Mouse (Mus musculus) heart, embryonic 15.5 days (tissue): ENCODE measurements around the gene Skiv2l. TPM values are rescaled to one million over a fixed set of nuclear protein-coding genes. Genes with fewer than 3 reads are reported as not detected.
"Not testable (repeated sequence)": the region's sequence is repeated elsewhere in the genome, so short reads cannot be mapped to it uniquely, and the experiment has no call there.

Experiments used
- ATAC-seq: fragments of 200-750 bp; cut with Nextera tagmentation; replicated peaks from 2 replicates; pipeline ENCODE4 v1.8.0; 2017; ENCODE audit warnings: low read depth, moderate TSS enrichment; ENCODE audit not compliant: insufficient number of reproducible peaks, insufficient read depth, low FRiP score
- H3K27ac ChIP-seq: fragments of 300-500 bp; sonication (generic); 2 replicates; pipeline ENCODE4 v1.5.1; 2015; ENCODE audit warnings: mild to moderate bottlenecking, inconsistent platforms
- H3K27me3 ChIP-seq: fragments of 300-500 bp; sonication (generic); 2 replicates; pipeline ENCODE4 v1.6.1; 2015; ENCODE audit warnings: inconsistent platforms
- H3K36me3 ChIP-seq: fragments of 300-500 bp; sonication (generic); 2 replicates; pipeline ENCODE4 v1.6.1; 2015; ENCODE audit warnings: mild to moderate bottlenecking, inconsistent platforms
- H3K4me1 ChIP-seq: fragments of 300-500 bp; sonication (generic); replicated peaks from 2 replicates; pipeline ENCODE4 v1.6.1; 2015; ENCODE audit warnings: inconsistent platforms
- H3K4me2 ChIP-seq: fragments of 300-500 bp; sonication (generic); 2 replicates; pipeline ENCODE4 v1.6.1; 2015; ENCODE audit warnings: inconsistent platforms, mild to moderate bottlenecking, moderate library complexity
- H3K4me3 ChIP-seq: fragments of 300-500 bp; sonication (generic); 2 replicates; pipeline ENCODE4 v1.5.1; 2015; ENCODE audit warnings: mild to moderate bottlenecking, inconsistent platforms
- H3K9ac ChIP-seq: fragments of 300-500 bp; sonication (generic); 2 replicates; pipeline ENCODE4 v1.6.1; 2015; ENCODE audit warnings: mild to moderate bottlenecking, inconsistent platforms
- H3K9me3 ChIP-seq: fragments of 300-500 bp; sonication (generic); replicated peaks from 2 replicates; pipeline ENCODE4 v1.6.1; 2016; ENCODE audit warnings: inconsistent platforms
- WGBS: fragments of 180-500 bp; shearing (Covaris S2); methylation state at CpG from one replicate; pipeline ENCODE4 v1.1.7; 2015; ENCODE audit warnings: mixed read lengths; 5-methylcytosine and 5-hydroxymethylcytosine counted together
- polyA plus RNA-seq: library from polyadenylated mRNA; unstranded; fragments of >200 nt; fragmentation: Nextera tagmentation; extraction: Ambion mirVana; gene quantifications from 2 replicates; pipeline ENCODE4 v1.2.1, GENCODE M21; 2015

Gene Skiv2l
- polyA plus RNA-seq, 1 experiment from 2014 or later: 23.6 TPM

- not testable (repeated sequence) for H3K4me3 ChIP-seq, ATAC-seq, H3K9me3 ChIP-seq, H3K27me3 ChIP-seq, H3K4me2 ChIP-seq, H3K27ac ChIP-seq, H3K9ac ChIP-seq, H3K4me1 ChIP-seq, H3K36me3 ChIP-seq
- WGBS: 80% methylated on average over 5 of the region's 5 CpGs
Measured at GRCm38 (mm10) chr17:34810411-34810810, 39.6 kb downstream of the Skiv2l start.

GRCm38 (mm10) chr17:34808599-34809205, 41.3 kb downstream of the Skiv2l start:
- no peaks in the 10 kb centered on the region for H3K36me3 ChIP-seq
- H3K9ac ChIP-seq: no peak overlapping the region
- no peak overlapping the region for H3K4me3 ChIP-seq
- 76% methylated on average over 6 of the region's 6 CpGs for WGBS
- H3K9me3 ChIP-seq: peaks cover 3% of the 10 kb centered on the region; the same call in 1 of the 2 replicates
- H3K27me3 ChIP-seq: no peaks in the 10 kb centered on the region
- no peak overlapping the region for H3K27ac ChIP-seq
- no peak overlapping the region for H3K4me2 ChIP-seq
- no peaks in the 10 kb centered on the region for H3K4me1 ChIP-seq
- ATAC-seq: no peak

DNA sequence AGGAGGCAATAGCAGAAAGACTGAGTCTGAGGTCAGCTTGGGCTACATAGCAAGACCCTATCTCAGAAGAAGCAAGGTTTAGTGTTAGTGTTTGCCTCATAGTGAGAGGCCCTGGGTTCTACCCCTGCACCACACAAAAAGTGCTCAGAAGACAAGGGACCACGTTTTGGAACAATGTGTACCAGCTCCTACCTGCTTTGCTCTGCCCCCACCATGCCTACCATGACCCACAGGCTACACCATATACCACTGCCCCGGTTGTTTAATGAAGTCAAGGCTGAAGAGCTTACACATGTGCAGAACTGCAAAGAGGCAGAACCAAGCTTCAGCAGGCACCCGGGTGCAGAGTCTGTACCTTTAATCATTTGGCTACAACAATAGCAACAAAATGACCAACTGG, 42.8 kb downstream of the Skiv2l start:
- H3K4me1 ChIP-seq: no peaks in the 10 kb centered on the region
- no peak overlapping the region for H3K4me3 ChIP-seq
- H3K27ac ChIP-seq: no peak overlapping the region
- no peak for ATAC-seq
- no peak overlapping the region for H3K9ac ChIP-seq
- WGBS: 62% methylated on average over 3 of the region's 3 CpGs
- no peak overlapping the region for H3K4me2 ChIP-seq
- H3K9me3 ChIP-seq: peaks cover 3% of the 10 kb centered on the region; the same call in 1 of the 2 replicates
- no peaks in the 10 kb centered on the region for H3K27me3 ChIP-seq
- H3K36me3 ChIP-seq: no peaks in the 10 kb centered on the region

- Histone ChIP-seq H3K27ac (no peak overlapping the region), H3K36me3 (no peaks in the 10 kb centered on the region), H3K9ac (no peak overlapping the region), H3K27me3 (no peaks in the 10 kb centered on the region), H3K9me3 (peaks cover 3% of the 10 kb centered on the region; the same call in 1 of the 2 replicates), H3K4me2 (no peak overlapping the region), H3K4me1 (no peaks in the 10 kb centered on the region), H3K4me3 (no peak overlapping the region)
- WGBS: 70% methylated on average over 6 of the region's 6 CpGs
- 0 out of 2 replicates have a peak, but pooled peaks have one; percentile 27 for ATAC-seq
Measured at GRCm38 (mm10) chr17:34804871-34805562, 45.0 kb downstream of the Skiv2l start.

DNA sequence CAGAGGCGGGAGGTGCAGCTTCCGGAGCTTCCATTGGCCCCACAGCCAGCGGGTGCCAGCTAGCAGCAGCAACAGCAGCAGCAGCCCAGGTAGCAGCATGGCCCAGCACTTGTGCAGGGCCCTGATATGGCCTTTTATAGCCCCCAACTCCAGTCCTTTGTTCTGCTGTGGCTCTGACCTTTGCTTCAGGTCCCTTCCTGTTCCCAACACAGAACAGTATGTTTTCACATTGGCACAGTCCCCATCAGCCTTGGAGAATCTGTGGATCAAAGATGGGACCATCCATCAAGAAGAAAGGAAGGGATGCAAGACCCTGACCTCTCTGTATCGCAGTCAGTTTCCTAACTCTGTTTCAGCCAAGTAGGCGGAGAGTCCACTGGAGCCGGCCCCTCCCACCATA, 45.7 kb downstream of the Skiv2l start, which contains the start of gene Cyp21a1:
Gene Cyp21a1 (minus strand): TSS at position 261 of the 400 bp plus-strand sequence.
- not testable (repeated sequence) for H3K27ac ChIP-seq, H3K4me2 ChIP-seq, H3K9me3 ChIP-seq, H3K4me1 ChIP-seq, ATAC-seq, H3K9ac ChIP-seq, H3K36me3 ChIP-seq, H3K27me3 ChIP-seq, H3K4me3 ChIP-seq
- 78% methylated on average over 6 of the region's 6 CpGs for WGBS

DNA sequence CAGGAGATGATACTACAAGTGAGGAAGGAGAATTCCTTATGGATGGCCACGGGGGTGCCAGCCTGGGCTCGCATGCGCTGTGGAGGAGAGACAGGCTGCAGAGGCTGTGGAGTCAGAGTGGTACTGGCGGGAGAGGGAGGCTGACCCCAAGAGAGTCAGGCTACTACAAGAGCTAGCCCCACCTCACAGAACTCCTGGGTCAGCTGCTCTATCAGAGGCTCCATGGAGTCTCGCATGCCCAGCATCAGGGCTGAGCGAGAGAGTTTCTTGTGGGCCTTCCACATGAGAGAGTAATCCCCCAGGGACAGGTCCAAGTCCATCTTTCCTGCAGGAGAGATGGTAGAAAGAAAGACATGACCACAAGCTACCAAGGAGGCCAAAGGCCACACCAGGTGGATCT, 46.6 kb downstream of the Skiv2l start:
- H3K27ac ChIP-seq, H3K9ac ChIP-seq, H3K4me1 ChIP-seq, ATAC-seq, H3K4me2 ChIP-seq, H3K9me3 ChIP-seq, H3K4me3 ChIP-seq, H3K36me3 ChIP-seq, H3K27me3 ChIP-seq: not testable (repeated sequence)
- WGBS: 85% methylated on average over 6 of the region's 6 CpGs

- not testable (repeated sequence) for H3K4me1 ChIP-seq, H3K9ac ChIP-seq, H3K4me3 ChIP-seq, H3K27ac ChIP-seq, H3K36me3 ChIP-seq, H3K9me3 ChIP-seq, H3K4me2 ChIP-seq, H3K27me3 ChIP-seq, ATAC-seq
- 86% methylated on average over 9 of the region's 9 CpGs for WGBS
Measured at GRCm38 (mm10) chr17:34802756-34803155, 47.3 kb downstream of the Skiv2l start.

DNA sequence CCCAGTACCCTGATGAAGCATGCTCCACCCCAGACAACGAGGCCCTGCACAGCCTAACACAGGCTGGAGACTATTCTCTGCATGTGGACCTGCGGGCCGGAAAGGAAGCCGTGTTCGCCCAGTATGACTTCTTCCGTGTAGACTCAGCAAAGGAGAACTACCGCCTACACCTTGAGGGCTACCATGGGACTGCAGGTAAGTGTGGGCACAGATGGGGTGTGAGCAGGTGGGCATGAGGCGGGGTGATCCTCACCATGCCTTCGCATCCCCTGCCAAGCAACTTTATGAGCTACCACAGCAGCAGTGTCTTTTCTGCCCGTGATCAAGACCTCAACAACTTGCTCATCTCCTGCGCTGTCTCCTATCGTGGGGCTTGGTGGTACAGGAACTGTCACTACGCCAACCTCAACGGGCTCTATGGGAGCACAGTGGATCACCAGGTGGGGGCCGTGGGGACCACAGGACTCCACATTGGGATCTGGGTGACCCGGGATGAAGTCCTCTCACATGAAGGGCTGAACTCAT, 49.2 kb downstream of the Skiv2l start:
- not testable (repeated sequence) for H3K9me3 ChIP-seq, H3K27me3 ChIP-seq, H3K27ac ChIP-seq, H3K4me3 ChIP-seq, H3K9ac ChIP-seq, H3K4me2 ChIP-seq, ATAC-seq, H3K36me3 ChIP-seq, H3K4me1 ChIP-seq
- WGBS: 86% methylated on average over 16 of the region's 16 CpGs

DNA sequence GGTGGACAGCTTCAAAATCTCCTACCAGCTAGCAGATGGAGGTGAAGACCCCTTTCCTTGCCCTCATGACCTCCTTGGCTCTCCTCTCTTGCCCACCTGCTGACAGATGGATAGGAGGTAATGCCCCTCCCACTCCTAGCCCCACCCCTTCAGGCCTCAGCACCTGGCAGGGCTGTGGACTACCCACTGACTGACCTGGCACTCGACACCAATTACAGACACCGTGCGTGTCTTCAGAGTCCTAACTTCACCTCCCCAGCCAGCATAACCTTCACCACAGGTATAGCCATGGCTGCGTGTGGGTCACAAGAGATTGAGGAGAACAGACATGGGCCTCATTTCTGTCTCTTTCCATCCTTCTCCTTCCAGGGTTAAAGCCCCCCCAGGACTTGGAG, 50.5 kb downstream of the Skiv2l start:
- H3K36me3 ChIP-seq: no peaks in the 10 kb centered on the region
- H3K4me3 ChIP-seq: no peak overlapping the region
- H3K9me3 ChIP-seq: no peaks in the 10 kb centered on the region
- no peak for ATAC-seq
- H3K4me1 ChIP-seq: no peaks in the 10 kb centered on the region
- 84% methylated on average over 4 of the region's 4 CpGs for WGBS
- H3K4me2 ChIP-seq: no peak overlapping the region
- H3K9ac ChIP-seq: no peak overlapping the region
- H3K27me3 ChIP-seq: no peaks in the 10 kb centered on the region
- H3K27ac ChIP-seq: no peak overlapping the region

- 88% methylated on average over 17 of the region's 17 CpGs for WGBS
- Histone ChIP-seq H3K36me3 (no peaks in the 10 kb centered on the region), H3K27ac (no peak overlapping the region), H3K4me1 (no peaks in the 10 kb centered on the region), H3K4me3 (no peak overlapping the region), H3K27me3 (no peaks in the 10 kb centered on the region), H3K9me3 (no peaks in the 10 kb centered on the region), H3K9ac (no peak overlapping the region), H3K4me2 (no peak overlapping the region)
- no peak for ATAC-seq
Measured at GRCm38 (mm10) chr17:34798866-34799530, 51.0 kb downstream of the Skiv2l start.

GRCm38 (mm10) chr17:34798071-34798470, 51.9 kb downstream of the Skiv2l start:
- not testable (repeated sequence) for H3K27me3 ChIP-seq, ATAC-seq
- WGBS: 77% methylated on average over 6 of the region's 7 CpGs

More at GRCm38 (mm10) chr17:34798071-34798470, 51.9 kb downstream of the Skiv2l start:
- H3K36me3 ChIP-seq, H3K9ac ChIP-seq, H3K4me2 ChIP-seq, H3K9me3 ChIP-seq, H3K4me3 ChIP-seq, H3K4me1 ChIP-seq, H3K27ac ChIP-seq: not testable (repeated sequence)
